Mouse (Mus musculus) kidney, postnatal 4 days (tissue): Measurements from ENCODE around the gene Card19.

ENCODE experiments used
- DNase-seq, 2 experiments: peaks; one replicate each; pipeline ENCODE4 v3.0.0; 2021; ENCODE audit warnings: mixed read lengths in 2 of 2

Gene Card19

DNA sequence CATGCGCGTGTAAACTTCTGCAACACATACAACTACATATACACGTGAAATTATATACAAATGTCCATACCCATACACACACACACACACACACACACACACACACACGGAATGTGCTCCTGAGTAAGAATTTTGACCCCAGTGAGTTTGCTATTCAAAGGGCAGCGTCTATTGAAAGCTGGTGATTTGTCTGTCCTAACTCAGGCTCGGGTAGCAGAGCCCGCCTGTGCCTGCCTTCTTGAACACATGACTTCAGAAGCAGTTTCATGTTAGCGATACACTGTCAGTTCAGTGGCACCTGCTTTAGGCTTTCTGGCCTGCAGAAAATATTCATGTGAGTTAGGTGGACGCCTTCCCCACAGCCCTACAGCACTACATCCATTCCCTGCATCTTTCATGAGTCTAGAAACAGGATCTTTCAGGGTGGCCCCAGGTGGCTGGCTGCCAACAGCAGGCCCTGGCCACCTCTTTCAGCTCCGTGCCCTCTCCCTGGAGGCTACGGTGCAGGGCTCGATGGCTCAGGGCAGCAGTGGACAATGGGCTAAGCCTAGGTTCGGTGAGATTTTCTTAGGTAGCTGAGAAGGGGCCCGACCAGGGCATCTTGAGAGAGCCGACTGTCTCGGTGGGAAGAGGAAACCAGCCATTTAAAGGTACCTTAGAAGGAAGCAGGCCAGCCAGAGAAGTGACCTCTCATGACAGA is 23.5 kb downstream of the Card19 start:
- DNase-seq = peak; percentile 25 to 45

- DNase-seq = peak in 1 of 2 experiments; percentile 28
Measured at GRCm38 (mm10) chr13:49191673-49192035, 24.2 kb downstream of the Card19 start.

DNA sequence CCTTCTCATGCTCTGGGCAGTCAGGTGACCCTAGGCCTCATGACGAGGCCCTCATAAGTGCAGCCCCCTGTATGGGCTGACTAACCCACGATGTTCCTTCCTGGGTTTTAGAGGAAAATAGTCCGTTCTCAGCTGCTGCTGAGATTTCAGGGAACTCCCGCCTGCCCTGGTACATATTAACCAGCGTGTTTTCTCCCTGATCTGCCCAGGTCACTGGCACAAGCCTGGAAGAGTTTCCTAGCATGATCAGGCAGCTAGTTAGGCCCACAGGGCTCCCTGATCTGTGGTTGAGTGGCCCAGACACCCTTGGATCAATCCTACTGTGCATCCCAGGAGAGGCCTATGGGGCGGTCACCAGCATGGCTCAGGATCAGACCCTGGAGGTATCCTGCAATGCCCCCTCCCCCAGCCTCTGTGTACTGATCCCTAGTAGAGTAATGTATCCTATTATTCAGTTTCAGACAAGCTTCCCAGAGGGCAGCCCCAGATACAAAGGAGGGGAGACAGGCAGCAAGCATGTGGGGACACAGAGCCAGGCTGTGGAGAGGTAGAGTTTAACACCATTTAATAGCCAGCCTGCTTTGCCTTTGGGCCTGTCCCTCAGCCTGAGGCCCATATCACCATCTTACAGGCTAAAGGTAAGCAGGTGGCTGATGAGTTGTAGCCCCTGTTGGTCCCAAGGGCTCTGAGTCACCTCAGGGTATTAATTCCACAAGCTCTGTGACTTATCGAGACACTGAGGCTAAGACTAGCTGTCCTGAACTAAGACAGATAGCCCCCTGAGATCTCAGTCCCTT is 24.8 kb downstream of the Card19 start:
- peak; percentile 48 to 69 for DNase-seq

DNA sequence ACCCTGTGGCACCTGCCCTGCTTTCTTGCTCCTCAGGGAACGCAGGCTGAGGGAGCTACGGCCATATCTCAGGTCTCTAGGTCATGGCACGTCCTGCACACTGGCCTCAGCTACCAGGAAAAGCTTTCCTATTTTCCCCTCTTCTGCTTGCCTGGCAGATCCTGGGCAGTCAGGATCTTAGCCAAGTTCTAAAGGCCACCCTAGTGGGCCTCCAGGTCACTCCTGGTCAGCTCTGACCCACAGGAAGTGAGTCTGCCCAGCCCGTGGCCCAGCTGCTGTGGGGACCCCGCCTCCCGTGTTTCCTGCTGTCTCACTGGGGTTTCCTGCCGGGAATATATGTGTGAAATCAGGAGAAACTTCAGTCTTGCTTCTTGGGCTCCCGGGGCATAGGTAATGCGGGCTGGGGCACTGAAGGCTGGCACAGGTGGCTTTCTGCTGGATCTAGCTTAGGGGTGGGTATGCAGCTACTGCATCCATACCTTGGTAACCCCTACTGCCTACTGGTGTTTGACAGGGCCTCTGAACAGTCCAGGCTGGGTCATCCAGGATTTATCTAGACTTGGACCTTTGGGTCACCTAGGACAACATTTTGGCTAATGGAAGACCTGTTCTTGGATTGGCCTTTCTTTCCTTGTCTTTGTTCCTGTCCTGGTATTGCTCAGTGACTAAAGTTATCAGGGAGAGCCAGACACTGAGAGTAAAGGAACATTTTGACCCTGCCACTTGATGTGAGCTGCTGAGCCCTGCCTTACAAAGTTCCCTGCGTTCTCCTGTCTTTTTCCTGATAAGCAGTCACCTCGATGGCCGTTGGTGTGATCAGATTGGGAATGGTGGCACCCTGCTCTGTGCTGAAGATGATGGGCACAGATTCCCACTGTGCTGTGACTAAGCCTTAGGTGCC is 25.6 kb downstream of the Card19 start:
- DNase-seq = peak; percentile 60 to 78

GRCm38 (mm10) chr13:49188966-49189360 is 26.9 kb downstream of the Card19 start:
- no peak for DNase-seq

DNA sequence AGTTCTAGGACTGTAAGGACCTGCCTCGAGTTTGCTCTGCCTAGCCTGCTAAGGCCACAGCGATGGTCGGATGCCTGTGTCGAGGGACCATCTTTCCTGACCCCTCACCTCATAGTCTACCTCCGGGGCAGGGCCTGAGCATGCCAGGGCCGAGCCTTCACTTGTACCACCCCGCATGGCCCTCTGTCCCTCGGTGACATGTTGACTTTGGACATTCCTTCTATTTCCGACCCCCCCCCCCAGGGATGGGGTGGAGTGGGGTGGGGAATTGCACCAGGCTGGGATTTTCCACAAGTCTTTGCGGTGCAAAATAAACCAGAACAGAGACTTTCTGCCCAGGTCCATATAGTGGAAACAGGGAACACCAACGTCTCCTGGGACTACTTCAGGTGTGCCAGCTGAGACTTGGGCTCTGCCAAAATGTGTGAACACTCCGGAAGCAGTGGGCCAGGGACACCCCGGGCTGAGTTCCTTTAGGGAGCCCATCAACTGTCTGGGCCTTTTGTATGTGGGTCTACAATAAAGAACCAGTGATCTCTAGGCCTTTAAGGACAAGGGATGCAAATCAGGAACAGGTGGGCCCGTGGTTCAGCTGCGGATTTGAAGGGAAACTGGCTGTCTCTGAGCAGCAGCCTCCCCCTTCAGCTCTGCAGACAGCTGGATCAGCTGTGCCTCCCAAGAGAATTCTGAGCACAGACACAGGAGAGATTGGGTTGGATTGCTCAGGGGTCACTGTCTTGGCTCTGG is 27.4 kb downstream of the Card19 start:
- DNase-seq = no peak

- DNase-seq = peak; percentile 88 to 93
Measured at GRCm38 (mm10) chr13:49187288-49188218, 28.3 kb downstream of the Card19 start, which contains the start of gene Ninj1. Gene Ninj1, plus strand, starts transcription at chr13:49187485.

- DNase-seq = no peak
Measured at GRCm38 (mm10) chr13:49186798-49187287, 29.0 kb downstream of the Card19 start.

GRCm38 (mm10) chr13:49183646-49184045 is 32.2 kb downstream of the Card19 start:
- DNase-seq = peak in 1 of 2 experiments; percentile 26

DNA sequence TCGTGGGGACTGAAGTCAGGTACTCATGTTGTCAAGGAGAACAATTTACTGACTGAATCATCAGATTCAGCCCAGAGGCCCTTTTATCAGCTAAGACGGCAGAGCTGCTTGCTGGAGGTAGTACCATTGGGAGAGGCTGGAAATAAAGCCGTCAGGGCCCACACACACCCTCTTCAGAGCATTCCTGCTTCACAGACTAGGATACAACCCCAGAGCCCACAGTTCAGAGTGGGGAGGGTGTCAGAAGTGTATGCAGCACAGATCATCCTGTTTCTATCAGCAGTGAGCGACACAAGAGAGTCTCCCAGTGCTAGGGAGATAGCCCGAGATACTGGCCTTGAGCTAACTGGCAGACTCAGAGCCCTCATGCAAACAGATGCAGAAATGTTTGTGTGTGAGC is 32.7 kb downstream of the Card19 start:
- DNase-seq = no peak

DNA sequence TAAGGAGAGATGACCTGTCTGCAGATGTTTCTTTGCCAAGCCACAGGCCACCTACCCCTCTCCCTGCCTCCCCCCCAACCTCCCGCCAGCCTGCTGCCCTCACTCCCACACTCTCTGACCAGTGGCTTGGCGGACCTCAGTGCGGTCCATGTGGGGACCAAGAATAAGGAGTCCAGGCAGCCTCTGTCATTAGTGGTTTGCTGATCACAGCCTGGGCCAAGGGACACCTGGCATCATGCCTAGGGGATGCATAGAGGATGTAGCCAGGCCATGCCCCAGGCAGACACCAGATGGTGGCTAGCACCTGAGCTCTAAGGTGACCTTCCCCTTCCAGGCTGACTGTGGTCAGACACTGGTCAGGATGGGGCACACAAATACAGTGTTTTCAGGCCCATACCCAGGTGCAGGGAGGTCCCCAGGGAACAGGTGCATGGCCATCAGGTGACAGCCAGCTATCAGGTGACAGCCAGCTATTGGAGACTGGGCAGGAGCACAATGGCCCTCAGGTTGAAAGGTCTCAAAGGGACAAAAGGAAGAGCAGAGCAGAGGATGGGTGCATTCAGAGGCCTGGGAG is 34.3 kb downstream of the Card19 start:
- peak in 1 of 2 experiments; percentile 19 for DNase-seq

DNA sequence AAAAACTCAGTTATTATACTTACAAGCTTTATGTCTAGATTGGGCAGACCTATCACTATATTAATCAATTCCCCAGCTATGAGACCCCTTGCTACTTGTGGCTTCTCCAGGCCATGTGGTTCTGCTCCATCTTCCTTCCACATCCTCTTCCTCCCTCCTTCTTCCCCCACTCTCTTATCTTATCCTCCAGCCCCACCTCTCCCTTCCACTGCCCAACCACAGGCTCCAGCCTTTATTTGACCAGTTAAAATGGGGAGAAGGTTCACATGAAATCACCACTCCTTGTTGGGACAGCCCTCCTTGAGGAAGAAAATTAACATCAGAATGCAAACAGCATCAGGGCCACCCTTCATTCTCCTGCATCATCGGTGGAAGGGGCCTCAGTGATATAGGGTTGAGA is 35.1 kb downstream of the Card19 start:
- DNase-seq = no peak

DNA sequence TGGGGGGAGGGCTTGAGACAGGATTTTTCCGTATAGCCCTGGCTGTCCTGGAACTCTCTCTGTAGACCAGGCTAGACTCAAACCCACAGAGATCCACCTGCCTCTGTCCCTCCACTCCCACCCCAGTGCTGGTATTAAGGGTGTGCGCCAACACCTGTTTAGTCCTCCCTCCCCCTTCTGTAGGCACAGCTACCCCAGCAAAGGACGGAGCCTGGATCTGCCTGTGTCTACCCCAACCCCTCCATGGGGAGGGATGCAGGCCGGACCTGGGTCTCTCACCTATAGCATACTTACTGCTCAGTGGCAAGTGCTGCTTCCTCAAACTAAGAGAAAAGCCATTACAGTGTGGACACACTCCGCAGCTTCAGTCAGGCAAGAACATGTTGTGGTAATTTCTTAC is 35.6 kb downstream of the Card19 start:
- DNase-seq = no peak

GRCm38 (mm10) chr13:49178839-49179585 is 36.8 kb downstream of the Card19 start:
- DNase-seq = peak; percentile 47 to 70

DNA sequence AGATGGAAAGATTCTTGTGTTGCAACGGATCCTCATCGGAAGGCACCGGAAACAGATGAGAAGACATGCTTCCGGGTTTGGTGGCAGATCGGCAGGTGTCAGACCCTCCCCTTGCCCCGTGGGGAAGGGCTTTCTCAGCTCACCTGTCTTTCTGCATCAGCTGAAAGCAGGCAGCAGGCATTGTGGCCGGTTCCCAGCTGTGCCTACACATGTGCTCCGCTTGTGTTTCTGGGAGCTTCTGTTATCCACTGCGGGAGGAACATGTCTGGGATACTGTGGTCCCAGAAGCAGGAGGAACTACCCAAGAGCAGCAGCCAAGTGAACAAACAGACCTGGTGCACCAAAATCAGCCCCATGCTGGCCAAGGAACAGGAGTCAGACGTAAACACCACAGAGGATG is 40.3 kb downstream of the Card19 start:
- no peak for DNase-seq

DNA sequence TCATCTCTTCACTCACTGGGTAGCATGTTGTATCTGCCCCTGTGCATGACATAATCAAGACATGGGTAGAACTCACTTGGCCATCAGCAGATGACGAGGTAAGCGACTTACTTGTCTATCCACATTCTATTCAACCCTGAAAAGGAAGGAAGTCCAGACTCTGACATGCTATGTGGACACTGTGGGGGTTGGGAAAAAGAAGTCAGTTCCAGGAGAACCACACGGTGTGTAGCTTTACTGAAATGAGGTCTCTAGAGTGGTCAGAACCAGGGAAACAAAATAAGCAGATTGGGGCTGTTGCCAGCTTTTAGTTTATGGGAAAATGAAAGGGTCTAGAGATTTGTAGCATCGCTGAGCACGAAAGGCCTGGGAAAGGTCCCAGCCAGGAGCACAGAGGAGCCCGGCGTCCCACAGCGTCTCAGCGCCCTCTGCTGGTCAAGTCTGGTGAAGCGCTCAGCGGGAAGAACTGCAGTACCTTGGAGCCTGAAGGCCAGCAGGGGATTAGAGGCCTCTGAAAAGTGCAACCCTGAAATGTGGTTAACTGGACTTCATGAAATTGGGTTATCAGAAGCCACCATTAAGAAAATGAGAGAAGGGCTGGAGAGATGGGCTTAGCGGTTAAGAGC is 42.8 kb downstream of the Card19 start:
- DNase-seq = peak; percentile 96 to 97

DNA sequence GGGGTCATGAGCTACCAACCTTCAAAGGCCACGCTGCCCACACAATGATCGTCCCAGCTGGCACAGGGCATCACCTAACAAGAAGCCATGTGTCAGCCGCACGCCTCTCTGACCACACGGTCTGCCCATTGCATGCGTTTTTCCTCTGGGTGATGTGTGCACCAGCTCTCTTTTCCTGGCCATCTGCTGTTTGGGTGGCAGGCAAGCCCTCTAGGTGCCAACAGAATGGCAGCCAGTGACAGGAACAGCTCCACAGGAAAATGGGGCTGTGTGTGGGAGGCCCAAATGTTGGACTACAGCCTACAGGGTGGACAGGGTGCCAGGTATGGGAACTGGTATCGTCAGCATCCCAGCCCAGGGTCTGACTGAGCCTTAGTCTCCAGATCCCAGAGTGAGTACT is 43.5 kb downstream of the Card19 start:
- no peak for DNase-seq

GRCm38 (mm10) chr13:49171729-49172128 is 44.1 kb downstream of the Card19 start:
- DNase-seq = no peak

GRCm38 (mm10) chr13:49170623-49171022 is 45.2 kb downstream of the Card19 start:
- no peak for DNase-seq
